Mouse (Mus musculus) retina, embryonic 14.5 days (tissue): ENCODE results near the gene Dstyk.
A peak's percentile ranks its signal among the peaks of the same experiment; 100 is the strongest.

ENCODE experiments used
- DNase-seq: peaks from one replicate; pipeline ENCODE4 v3.0.0-alpha.2; 2015; ENCODE audit warnings: low spot score

Gene Dstyk

GRCm38 (mm10) chr1:132388813-132389803 lies 28.2 kb upstream of the Dstyk start:
- DNase-seq: peak; percentile 29

GRCm38 (mm10) chr1:132389886-132390585 lies 27.3 kb upstream of the Dstyk start:
- DNase-seq: peak; percentile 65

- DNase-seq: peak; percentile 55
Measured at GRCm38 (mm10) chr1:132390691-132391579, 26.4 kb upstream of the Dstyk start, which contains the start of gene Tmcc2. Tmcc2 (minus strand) TSS chr1:132391281.

GRCm38 (mm10) chr1:132391580-132392022 lies 25.8 kb upstream of the Dstyk start:
- DNase-seq: peak; percentile 86

GRCm38 (mm10) chr1:132392872-132393271 lies 24.5 kb upstream of the Dstyk start:
- no peak for DNase-seq

GRCm38 (mm10) chr1:132396705-132397104 lies 20.6 kb upstream of the Dstyk start:
- DNase-seq: no peak

- no peak for DNase-seq
Measured at GRCm38 (mm10) chr1:132400538-132400937, 16.8 kb upstream of the Dstyk start.

GRCm38 (mm10) chr1:132401843-132402242 lies 15.5 kb upstream of the Dstyk start:
- DNase-seq: no peak

GRCm38 (mm10) chr1:132410657-132411056 lies 6.7 kb upstream of the Dstyk start:
- DNase-seq: no peak

GRCm38 (mm10) chr1:132416244-132416942 lies 962 bp upstream of the Dstyk start:
- no peak for DNase-seq

- DNase-seq: no peak
Measured at GRCm38 (mm10) chr1:132416943-132417290, 438 bp upstream of the Dstyk start.

GRCm38 (mm10) chr1:132420206-132420605 lies 2.9 kb downstream of the Dstyk start:
- no peak for DNase-seq

- DNase-seq: no peak
Measured at GRCm38 (mm10) chr1:132420662-132421061, 3.3 kb downstream of the Dstyk start.

- DNase-seq: no peak
Measured at GRCm38 (mm10) chr1:132422912-132423696, 5.7 kb downstream of the Dstyk start.

- no peak for DNase-seq
Measured at GRCm38 (mm10) chr1:132425600-132425999, 8.2 kb downstream of the Dstyk start.

GRCm38 (mm10) chr1:132430818-132431217 lies 13.5 kb downstream of the Dstyk start:
- no peak for DNase-seq

- no peak for DNase-seq
Measured at GRCm38 (mm10) chr1:132431716-132432115, 14.4 kb downstream of the Dstyk start.

- DNase-seq: no peak
Measured at GRCm38 (mm10) chr1:132433349-132433748, 16.0 kb downstream of the Dstyk start.

- DNase-seq: no peak
Measured at GRCm38 (mm10) chr1:132434032-132434431, 16.7 kb downstream of the Dstyk start.

GRCm38 (mm10) chr1:132436320-132436958 lies 19.1 kb downstream of the Dstyk start:
- no peak for DNase-seq
